Mouse (Mus musculus): ENCODE data around the gene Rnf208. TPM values are rescaled to one million over a fixed set of nuclear protein-coding genes. Genes with fewer than 3 reads are reported as not detected.

The Rnf208 gene
- polyA plus RNA-seq, 1 experiment = 145 TPM

DNA sequence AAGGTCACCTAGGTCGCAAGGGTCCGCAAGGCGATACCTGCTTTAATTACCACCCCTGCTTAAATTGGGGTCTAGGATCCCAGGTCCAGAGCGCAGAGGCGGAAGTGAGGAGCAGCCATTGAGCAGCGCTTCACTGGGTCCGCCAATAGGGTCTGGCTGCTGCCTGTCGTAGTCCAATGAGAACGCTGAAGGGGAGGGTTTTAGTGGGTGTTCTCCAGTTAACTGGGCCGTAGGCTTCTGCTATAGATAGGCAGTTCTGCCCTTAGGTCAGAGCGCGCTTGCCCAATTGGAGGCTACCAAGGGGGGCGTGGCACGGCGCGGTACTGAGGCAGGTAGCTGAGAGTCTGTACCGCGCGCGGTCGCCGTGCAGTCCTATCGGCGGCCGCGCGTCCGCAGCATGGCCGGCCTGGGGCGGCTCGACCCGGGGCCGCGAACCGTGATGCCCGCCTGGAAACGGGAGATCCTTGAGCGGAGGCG, 20.3 kb downstream of the Rnf208 start, which contains the start of gene Tprn:
TSS of gene Tprn (plus strand) at position 328 of the 477 bp plus-strand sequence.
- H3K36me3 ChIP-seq (ENCODE audit: control insufficient read depth, insufficient read depth, low read length) = no peaks in the 10 kb centered on the region
- TF ChIP-seq POLR2A (IDR thresholded peaks at IDR 0.05; ENCODE audit: low read depth, low read length) = peak; percentile 99
- no peak for TF ChIP-seq CTCF (IDR thresholded peaks at IDR 0.05; ENCODE audit: extremely low read depth, insufficient read length, insufficient replicate concordance, low read depth, low read length)
- H3K27ac ChIP-seq (ENCODE audit: insufficient read depth, low read depth, low read length) = peak within 1 kb of the TSS; percentile 98
- no peaks in the 10 kb centered on the region for H3K27me3 ChIP-seq (ENCODE audit: control insufficient read depth, insufficient read depth, low read length)
- H3K4me1 ChIP-seq (ENCODE audit: control insufficient read depth, insufficient read depth, insufficient read length, low read length) = peaks cover 2% of the 10 kb centered on the region; the same call in 1 of the 2 replicates
- peak within 1 kb of the TSS; percentile 80 for H3K4me3 ChIP-seq (ENCODE audit: low read depth, low read length)
- WGBS = under 1% methylated on average over 39 of the region's 39 CpGs

- peaks cover 3% of the 10 kb centered on the region; the same call in 1 of the 2 replicates for H3K36me3 ChIP-seq (ENCODE audit: control insufficient read depth, insufficient read depth, low read length)
- TF ChIP-seq CTCF (IDR thresholded peaks at IDR 0.05; ENCODE audit: extremely low read depth, insufficient read length, insufficient replicate concordance, low read depth, low read length) (no peak), POLR2A (IDR thresholded peaks at IDR 0.05; ENCODE audit: low read depth, low read length) (no peak)
- no peaks in the 10 kb centered on the region for H3K27me3 ChIP-seq (ENCODE audit: control insufficient read depth, insufficient read depth, low read length)
- peak overlapping the region; percentile 98 for H3K27ac ChIP-seq (ENCODE audit: insufficient read depth, low read depth, low read length)
- under 1% methylated on average over 82 of the region's 82 CpGs for WGBS
- H3K4me1 ChIP-seq (ENCODE audit: control insufficient read depth, insufficient read depth, insufficient read length, low read length) = peaks cover 4% of the 10 kb centered on the region; the same call in 1 of the 2 replicates
- peak overlapping the region; percentile 80 for H3K4me3 ChIP-seq (ENCODE audit: low read depth, low read length)
Measured at GRCm38 (mm10) chr2:25262795-25263622, 21.0 kb downstream of the Rnf208 start.

DNA sequence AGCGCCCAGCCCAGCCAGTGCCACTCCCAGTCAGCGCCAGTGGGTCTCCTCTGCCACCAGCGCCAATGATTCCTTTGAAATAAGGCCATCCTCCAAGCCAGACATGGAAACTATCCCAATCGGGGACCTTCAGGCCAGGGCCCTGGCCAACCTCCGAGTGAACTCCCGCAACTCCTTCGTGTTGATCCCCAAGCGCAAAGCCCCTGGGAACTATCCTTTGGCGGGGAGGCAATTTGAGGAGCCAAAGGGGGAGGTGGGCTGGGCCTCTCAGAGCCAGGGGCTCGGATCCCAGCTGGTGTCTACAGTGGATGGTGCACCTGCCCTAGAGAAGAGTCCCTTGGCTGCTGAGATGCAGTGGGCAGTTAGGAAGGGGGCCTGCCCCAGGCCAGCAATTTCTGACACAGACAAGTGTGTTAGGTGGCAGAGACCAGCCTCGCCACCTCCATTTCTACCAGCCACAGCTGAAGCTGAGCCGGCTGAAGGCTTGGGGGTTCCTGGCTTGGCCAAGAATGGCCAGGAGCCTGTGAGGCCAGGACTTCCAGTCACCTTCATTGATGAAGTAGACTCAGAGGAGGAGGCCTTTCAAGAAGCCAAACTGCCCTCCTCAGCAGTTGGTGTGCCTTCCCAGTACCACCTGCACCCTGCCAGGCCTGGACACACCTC, 21.7 kb downstream of the Rnf208 start:
- 14% methylated on average over 12 of the region's 12 CpGs for WGBS
- H3K36me3 ChIP-seq (ENCODE audit: control insufficient read depth, insufficient read depth, low read length) = peaks cover 9% of the 10 kb centered on the region; the same call in 1 of the 2 replicates
- no peak for TF ChIP-seq POLR2A (IDR thresholded peaks at IDR 0.05; ENCODE audit: low read depth, low read length)
- TF ChIP-seq CTCF (IDR thresholded peaks at IDR 0.05; ENCODE audit: extremely low read depth, insufficient read length, insufficient replicate concordance, low read depth, low read length) = no peak
- H3K27ac ChIP-seq (ENCODE audit: insufficient read depth, low read depth, low read length) = peak overlapping the region; percentile 98
- H3K4me1 ChIP-seq (ENCODE audit: control insufficient read depth, insufficient read depth, insufficient read length, low read length) = peaks cover 6% of the 10 kb centered on the region; the same call in 1 of the 2 replicates
- H3K4me3 ChIP-seq (ENCODE audit: low read depth, low read length) = peak overlapping the region; percentile 80
- H3K27me3 ChIP-seq (ENCODE audit: control insufficient read depth, insufficient read depth, low read length) = no peaks in the 10 kb centered on the region

DNA sequence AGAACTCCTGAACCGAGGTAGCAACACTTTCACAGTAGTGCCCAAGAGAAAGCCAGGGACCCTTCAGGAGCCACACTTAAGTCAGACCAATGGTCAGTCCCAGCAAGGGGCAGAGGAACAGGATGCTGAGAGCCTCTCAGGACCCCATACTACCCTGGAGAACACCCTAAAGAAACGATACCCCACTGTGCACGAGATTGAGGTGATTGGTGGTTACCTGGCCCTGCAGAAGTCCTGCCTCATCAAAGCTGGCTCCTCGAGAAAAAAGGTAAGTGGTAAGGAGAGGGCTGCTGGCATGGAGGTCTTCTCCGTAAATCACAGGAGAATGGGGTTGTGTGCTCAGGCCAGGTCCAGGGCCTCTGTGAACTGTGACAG, 22.2 kb downstream of the Rnf208 start:
- no peak for TF ChIP-seq POLR2A (IDR thresholded peaks at IDR 0.05; ENCODE audit: low read depth, low read length)
- TF ChIP-seq CTCF (IDR thresholded peaks at IDR 0.05; ENCODE audit: extremely low read depth, insufficient read length, insufficient replicate concordance, low read depth, low read length) = no peak
- Histone ChIP-seq H3K4me3 (ENCODE audit: low read depth, low read length) (peak overlapping the region; percentile 80), H3K27me3 (ENCODE audit: control insufficient read depth, insufficient read depth, low read length) (no peaks in the 10 kb centered on the region), H3K27ac (ENCODE audit: insufficient read depth, low read depth, low read length) (peak overlapping the region; percentile 98), H3K36me3 (ENCODE audit: control insufficient read depth, insufficient read depth, low read length) (peaks cover 14% of the 10 kb centered on the region), H3K4me1 (ENCODE audit: control insufficient read depth, insufficient read depth, insufficient read length, low read length) (peaks cover 6% of the 10 kb centered on the region; the same call in 1 of the 2 replicates)
- WGBS = 25% methylated on average over 5 of the region's 5 CpGs

- H3K27me3 ChIP-seq (ENCODE audit: control insufficient read depth, insufficient read depth, low read length) = no peaks in the 10 kb centered on the region
- peaks cover 20% of the 10 kb centered on the region for H3K36me3 ChIP-seq (ENCODE audit: control insufficient read depth, insufficient read depth, low read length)
- WGBS = 24% methylated on average over 3 of the region's 3 CpGs
- no peak for TF ChIP-seq CTCF (IDR thresholded peaks at IDR 0.05; ENCODE audit: extremely low read depth, insufficient read length, insufficient replicate concordance, low read depth, low read length)
- peak; percentile 79; the same call in 1 of the 2 replicates for TF ChIP-seq POLR2A (IDR thresholded peaks at IDR 0.05; ENCODE audit: low read depth, low read length)
- H3K27ac ChIP-seq (ENCODE audit: insufficient read depth, low read depth, low read length) = peak overlapping the region; percentile 98
- peaks cover 6% of the 10 kb centered on the region; the same call in 1 of the 2 replicates for H3K4me1 ChIP-seq (ENCODE audit: control insufficient read depth, insufficient read depth, insufficient read length, low read length)
- peak overlapping the region; percentile 80 for H3K4me3 ChIP-seq (ENCODE audit: low read depth, low read length)
Measured at GRCm38 (mm10) chr2:25264851-25265250, 22.8 kb downstream of the Rnf208 start.

DNA sequence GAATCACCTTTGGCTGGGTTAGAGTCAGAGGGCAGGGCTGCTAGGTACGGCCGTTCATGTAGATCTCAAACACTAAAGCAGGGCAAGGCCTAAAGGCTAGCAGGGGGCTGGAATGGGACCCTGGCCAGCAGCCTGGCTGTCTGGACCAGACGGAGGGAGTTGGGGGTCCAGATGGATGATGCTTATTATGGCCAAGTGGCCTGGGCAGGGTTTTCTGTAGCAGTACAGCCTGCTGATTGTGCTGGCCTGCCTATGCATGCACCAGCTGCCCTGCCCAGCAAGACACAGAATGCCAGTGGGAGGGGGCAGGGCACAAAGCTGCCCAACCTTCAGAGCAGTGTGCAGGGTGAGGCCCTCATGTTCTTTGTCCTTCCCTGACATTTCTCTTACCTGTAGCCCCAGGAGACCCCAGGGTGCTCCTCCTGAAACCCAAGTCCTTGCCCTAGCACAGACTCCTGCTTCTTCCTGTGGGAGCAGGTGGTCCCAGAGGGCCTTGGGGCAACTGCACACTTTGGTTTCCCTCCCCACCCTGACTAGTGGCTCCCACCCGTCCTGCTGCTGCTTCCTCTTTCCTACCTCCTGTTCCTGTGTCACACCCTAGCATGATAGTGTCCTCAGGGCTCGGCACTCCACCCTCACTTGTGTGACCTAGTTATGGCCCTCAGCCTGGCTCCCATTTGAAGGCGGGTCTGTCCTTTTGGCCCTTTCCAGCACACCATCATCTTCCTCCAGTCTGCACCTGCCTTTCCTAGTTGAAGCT, 24.0 kb downstream of the Rnf208 start:
- TF ChIP-seq POLR2A (IDR thresholded peaks at IDR 0.05; ENCODE audit: low read depth, low read length) (peak; percentile 53; the same call in 1 of the 2 replicates), CTCF (IDR thresholded peaks at IDR 0.05; ENCODE audit: extremely low read depth, insufficient read length, insufficient replicate concordance, low read depth, low read length) (no peak)
- H3K4me3 ChIP-seq (ENCODE audit: low read depth, low read length) = peak overlapping the region; percentile 66
- no peaks in the 10 kb centered on the region for H3K27me3 ChIP-seq (ENCODE audit: control insufficient read depth, insufficient read depth, low read length)
- peaks cover 6% of the 10 kb centered on the region; the same call in 1 of the 2 replicates for H3K4me1 ChIP-seq (ENCODE audit: control insufficient read depth, insufficient read depth, insufficient read length, low read length)
- 23% methylated on average over 6 of the region's 6 CpGs for WGBS
- peaks cover 31% of the 10 kb centered on the region for H3K36me3 ChIP-seq (ENCODE audit: control insufficient read depth, insufficient read depth, low read length)
- H3K27ac ChIP-seq (ENCODE audit: insufficient read depth, low read depth, low read length) = peak overlapping the region; percentile 95

Data from small intestine, adult 2 months (tissue).